Mouse (Mus musculus) stomach, embryonic 16.5 days (tissue): ENCODE measurements around the gene Pcbp3. TPM values are rescaled to one million over a fixed set of nuclear protein-coding genes. Genes with fewer than 3 reads are reported as not detected.
A peak's percentile ranks its signal among the peaks of the same experiment; 100 is the strongest.

Experiments used
- ATAC-seq: fragments of 200-750 bp; cut with Nextera tagmentation; 2 replicates; pipeline ENCODE4 v1.8.0; 2017; ENCODE audit warnings: moderate number of reproducible peaks, moderate TSS enrichment; ENCODE audit not compliant: insufficient read depth, low FRiP score
- H3K27ac ChIP-seq: fragments of 300-500 bp; sonication (generic); 2 replicates; pipeline ENCODE4 v1.5.1; 2014; ENCODE audit warnings: low read length
- H3K27me3 ChIP-seq: fragments of 300-500 bp; sonication (generic); 2 replicates; pipeline ENCODE4 v1.6.1; 2014; ENCODE audit warnings: low read length, control low read depth, mixed read lengths; ENCODE audit not compliant: control insufficient read depth, insufficient read depth
- H3K36me3 ChIP-seq: fragments of 300-500 bp; sonication (generic); 2 replicates; pipeline ENCODE4 v1.6.1; 2014; ENCODE audit warnings: low read length; ENCODE audit not compliant: control insufficient read depth, insufficient read depth
- H3K4me1 ChIP-seq: fragments of 300-500 bp; sonication (generic); 2 replicates; pipeline ENCODE4 v1.6.1; 2014; ENCODE audit warnings: low read length, control low read depth, mixed read lengths; ENCODE audit not compliant: control insufficient read depth, insufficient read depth
- H3K4me2 ChIP-seq: fragments of 300-500 bp; sonication (generic); 2 replicates; pipeline ENCODE4 v1.6.1; 2014; ENCODE audit warnings: low read depth, low read length, mixed read lengths
- H3K4me3 ChIP-seq: fragments of 300-500 bp; sonication (generic); replicated peaks from 2 replicates; pipeline ENCODE4 v1.5.1; 2014; ENCODE audit warnings: mild to moderate bottlenecking, low read length
- H3K9ac ChIP-seq: fragments of 300-500 bp; sonication (generic); 2 replicates; pipeline ENCODE4 v1.6.1; 2014; ENCODE audit warnings: low read length
- H3K9me3 ChIP-seq: fragments of 300-500 bp; sonication (generic); replicated peaks from 2 replicates; pipeline ENCODE4 v1.6.1; 2016; ENCODE audit warnings: low read length, control low read depth; ENCODE audit not compliant: control insufficient read depth
- WGBS: fragments of 180-500 bp; shearing (Covaris S2); extraction: QIAGEN DNeasy Blood & Tissue Kit; methylation state at CpG from one replicate; pipeline ENCODE4 v1.1.7; 2014; 5-methylcytosine and 5-hydroxymethylcytosine counted together
- polyA plus RNA-seq: library from polyadenylated mRNA; unstranded; fragments of >200 nt; fragmentation: Nextera tagmentation; extraction: Ambion mirVana; gene quantifications from 2 replicates; pipeline ENCODE4 v1.2.1, GENCODE M21; 2015

The Pcbp3 gene
- polyA plus RNA-seq, 1 experiment from 2014 or later, result 41.8 TPM

DNA sequence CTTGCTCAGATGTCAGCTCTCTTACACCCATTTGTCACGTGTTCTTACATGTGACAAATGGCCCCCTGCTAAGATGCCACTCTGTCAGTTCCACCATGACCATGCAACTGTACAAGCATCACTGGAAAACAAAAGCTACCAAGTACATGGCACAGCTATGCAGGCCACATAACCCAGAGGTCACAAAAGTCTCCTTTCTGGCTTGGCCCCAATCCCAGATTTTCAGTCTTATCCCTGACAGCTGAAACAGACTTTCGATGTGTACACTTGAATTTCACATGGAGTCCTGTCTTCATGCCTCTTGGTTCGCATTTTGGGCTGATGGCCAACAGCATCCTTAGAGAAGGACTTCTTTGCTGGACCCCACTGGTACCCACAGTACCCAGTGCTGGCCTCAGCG lies 116.8 kb downstream of the Pcbp3 start:
- ATAC-seq, result no peak
- H3K27me3 ChIP-seq, result no peaks in the 10 kb centered on the region
- H3K36me3 ChIP-seq, result no peaks in the 10 kb centered on the region
- WGBS, result 76% methylated on average over 4 of the region's 4 CpGs
- no peak overlapping the region for H3K9ac ChIP-seq
- H3K4me3 ChIP-seq, result no peak overlapping the region
- H3K4me2 ChIP-seq, result no peak overlapping the region
- no peak overlapping the region for H3K27ac ChIP-seq
- no peaks in the 10 kb centered on the region for H3K9me3 ChIP-seq
- H3K4me1 ChIP-seq, result no peaks in the 10 kb centered on the region

DNA sequence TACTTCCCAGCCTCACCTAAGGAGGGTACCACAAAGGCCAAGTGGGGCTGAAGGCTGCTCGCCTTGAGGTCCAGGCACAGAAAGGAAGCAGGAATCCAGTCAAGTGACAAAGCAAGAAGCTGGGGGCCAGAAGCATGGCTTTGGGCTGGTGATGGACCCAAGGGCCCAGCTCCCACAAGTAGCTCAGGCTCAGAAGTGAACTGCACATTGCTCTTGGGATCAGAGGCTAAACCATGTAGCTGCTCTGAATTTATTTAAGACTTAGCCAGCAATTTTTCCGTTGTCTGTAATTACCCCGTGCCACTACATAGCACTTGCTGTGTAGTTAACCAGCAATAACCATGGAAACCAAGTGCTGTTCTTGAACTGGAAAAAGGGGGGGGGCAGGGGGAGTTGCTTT lies 117.3 kb downstream of the Pcbp3 start:
- Histone ChIP-seq H3K4me2 (no peak overlapping the region), H3K27ac (no peak overlapping the region), H3K36me3 (no peaks in the 10 kb centered on the region), H3K4me1 (no peaks in the 10 kb centered on the region), H3K9me3 (no peaks in the 10 kb centered on the region), H3K27me3 (no peaks in the 10 kb centered on the region), H3K9ac (no peak overlapping the region), H3K4me3 (no peak overlapping the region)
- no peak for ATAC-seq
- 82% methylated on average over 3 of the region's 3 CpGs for WGBS

DNA sequence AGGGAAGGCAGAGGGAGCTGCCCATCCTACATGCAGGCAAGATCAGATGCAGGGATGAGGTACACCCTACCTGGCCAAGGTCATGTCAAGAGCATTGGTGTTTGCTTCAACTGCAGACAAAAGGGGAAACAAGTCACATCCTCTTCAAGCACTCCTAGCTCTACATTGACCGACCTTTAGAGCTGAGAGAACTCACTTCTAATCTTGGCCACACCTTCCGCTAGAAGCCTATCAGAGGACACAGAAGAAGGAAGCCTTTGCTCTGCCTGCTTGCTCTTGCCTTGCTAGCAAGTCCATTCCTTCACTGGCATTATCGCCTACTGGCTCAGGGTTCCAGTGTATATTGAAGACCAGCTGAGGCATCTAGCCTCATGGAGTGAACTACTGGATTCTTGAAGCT lies 119.6 kb downstream of the Pcbp3 start:
- Histone ChIP-seq H3K9me3 (no peaks in the 10 kb centered on the region), H3K4me2 (no peak overlapping the region), H3K4me1 (no peaks in the 10 kb centered on the region), H3K4me3 (no peak overlapping the region), H3K9ac (no peak overlapping the region), H3K27me3 (no peaks in the 10 kb centered on the region), H3K36me3 (no peaks in the 10 kb centered on the region), H3K27ac (no peak overlapping the region)
- 77% methylated on average over 3 of the region's 3 CpGs for WGBS
- ATAC-seq, result no peak

DNA sequence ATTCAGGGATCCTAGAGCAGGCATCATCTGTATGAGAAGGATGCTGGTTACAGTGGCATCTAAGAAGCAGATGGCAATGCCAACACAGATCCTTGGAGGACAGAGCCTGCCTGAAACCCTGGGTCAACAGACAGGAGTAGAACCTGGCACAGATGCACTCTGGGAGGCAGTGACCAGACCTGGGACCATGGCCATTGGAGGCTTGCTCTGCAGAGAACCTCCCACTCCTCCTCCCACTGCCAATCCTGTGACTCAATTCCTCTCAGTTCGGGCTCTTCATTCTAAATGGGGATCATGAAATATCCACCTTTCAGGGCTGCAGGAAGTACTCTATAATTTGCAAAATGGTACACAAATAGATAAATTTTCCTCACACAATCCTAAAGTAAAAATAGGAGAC lies 120.5 kb downstream of the Pcbp3 start:
- Histone ChIP-seq H3K36me3 (no peaks in the 10 kb centered on the region), H3K4me1 (no peaks in the 10 kb centered on the region), H3K27ac (no peak overlapping the region), H3K4me3 (no peak overlapping the region), H3K27me3 (no peaks in the 10 kb centered on the region), H3K9ac (no peak overlapping the region), H3K4me2 (no peak overlapping the region), H3K9me3 (no peaks in the 10 kb centered on the region)
- ATAC-seq, result no peak
- 74% methylated on average over 1 of the region's 1 CpGs for whole genome bisulfite sequencing

DNA sequence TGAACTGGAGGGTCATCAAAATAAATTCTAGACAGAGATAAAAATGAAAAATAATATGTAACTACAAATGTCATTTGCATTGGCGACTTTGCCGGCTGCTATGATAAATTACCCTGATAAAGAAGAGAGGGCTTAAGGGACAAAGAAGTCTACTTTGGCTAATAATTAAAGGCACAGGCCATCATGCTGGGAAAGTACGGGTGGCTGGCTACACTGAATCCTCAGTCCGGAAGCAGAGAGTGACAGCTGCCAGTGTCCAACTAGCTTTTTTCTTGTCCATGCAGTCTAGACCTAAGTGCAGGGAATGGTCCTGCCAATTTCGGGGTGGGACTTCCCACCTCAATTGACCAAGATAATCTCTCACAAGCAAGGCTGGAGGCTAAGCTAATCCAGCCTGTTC lies 121.1 kb downstream of the Pcbp3 start:
- Histone ChIP-seq H3K9me3 (no peaks in the 10 kb centered on the region), H3K27ac (no peak overlapping the region), H3K4me1 (no peaks in the 10 kb centered on the region), H3K9ac (no peak overlapping the region), H3K27me3 (no peaks in the 10 kb centered on the region), H3K36me3 (no peaks in the 10 kb centered on the region), H3K4me3 (no peak overlapping the region), H3K4me2 (no peak overlapping the region)
- 53% methylated on average over 5 of the region's 5 CpGs for WGBS
- no peak for ATAC-seq

DNA sequence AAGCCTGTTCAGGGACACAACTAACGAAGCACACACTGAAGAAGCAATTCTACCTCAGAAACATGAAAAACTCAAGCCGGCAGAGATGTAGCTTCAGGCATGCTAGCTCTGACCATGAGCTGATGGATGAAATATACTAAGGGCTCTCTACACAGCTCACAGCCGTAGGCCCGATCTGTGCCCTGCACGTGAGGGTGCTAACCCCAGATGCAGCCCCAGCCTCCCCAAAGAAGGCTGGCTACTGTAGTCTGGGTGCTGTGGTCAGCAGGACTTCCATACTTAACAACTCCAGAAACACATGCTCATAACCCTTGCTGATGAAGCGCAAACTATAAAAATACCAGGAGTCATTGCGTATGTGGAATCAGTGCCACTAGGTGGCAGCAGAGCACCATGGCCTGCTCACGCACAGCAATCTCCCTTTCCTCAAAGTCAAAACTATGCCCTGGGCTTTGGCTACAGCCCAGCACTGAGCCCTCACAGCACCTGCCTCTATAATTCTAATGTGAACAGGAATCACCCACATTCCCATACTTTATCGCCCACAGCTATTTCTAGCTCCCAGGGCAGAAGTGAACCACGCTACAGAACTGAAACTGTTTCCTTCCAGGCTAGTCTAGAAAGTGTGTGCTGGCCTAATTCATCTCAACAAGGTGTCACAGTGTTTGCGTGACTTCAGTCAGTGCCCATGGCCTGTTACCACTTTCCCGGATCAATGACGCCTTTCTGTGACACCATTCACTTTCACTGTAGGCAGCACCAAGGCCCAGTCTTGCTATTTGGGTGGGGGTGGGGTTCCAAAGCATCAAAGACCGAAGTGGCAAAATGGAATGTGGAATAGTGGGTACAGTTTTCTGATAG lies 126.0 kb downstream of the Pcbp3 start:
- no peaks in the 10 kb centered on the region for H3K27me3 ChIP-seq
- no peak overlapping the region for H3K4me3 ChIP-seq
- H3K9ac ChIP-seq, result no peak overlapping the region
- peak; percentile 53 for ATAC-seq
- H3K36me3 ChIP-seq, result no peaks in the 10 kb centered on the region
- no peaks in the 10 kb centered on the region for H3K9me3 ChIP-seq
- H3K4me2 ChIP-seq, result no peak overlapping the region
- H3K4me1 ChIP-seq, result no peaks in the 10 kb centered on the region
- H3K27ac ChIP-seq, result no peak overlapping the region
- WGBS, result 57% methylated on average over 14 of the region's 14 CpGs

DNA sequence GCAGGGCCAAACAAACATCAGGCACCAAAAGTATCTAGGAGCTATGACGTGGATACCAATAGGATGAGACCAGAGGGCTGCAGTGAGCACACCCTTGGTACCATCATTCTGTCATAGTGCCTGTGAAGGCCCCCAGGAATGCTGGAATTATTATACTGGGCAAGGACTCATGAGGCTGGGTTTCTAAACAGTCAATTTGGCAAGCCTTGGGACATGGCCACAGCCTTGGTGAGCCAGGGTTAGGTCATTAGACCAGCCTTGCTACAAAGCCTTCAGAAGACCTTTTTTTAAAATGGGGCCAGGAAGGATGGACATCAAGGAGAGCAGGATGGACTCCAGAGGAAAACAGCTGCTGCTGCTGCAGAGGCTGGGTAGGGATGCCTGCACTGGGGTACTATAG lies 128.8 kb downstream of the Pcbp3 start:
- no peak overlapping the region for H3K9ac ChIP-seq
- ATAC-seq, result no peak
- H3K9me3 ChIP-seq, result no peaks in the 10 kb centered on the region; the same call in 1 of the 2 replicates
- H3K27ac ChIP-seq, result no peak overlapping the region
- no peak overlapping the region for H3K4me3 ChIP-seq
- H3K4me2 ChIP-seq, result no peak overlapping the region
- H3K27me3 ChIP-seq, result no peaks in the 10 kb centered on the region
- H3K4me1 ChIP-seq, result no peaks in the 10 kb centered on the region
- WGBS, result 68% methylated on average over 1 of the region's 1 CpGs
- H3K36me3 ChIP-seq, result no peaks in the 10 kb centered on the region

DNA sequence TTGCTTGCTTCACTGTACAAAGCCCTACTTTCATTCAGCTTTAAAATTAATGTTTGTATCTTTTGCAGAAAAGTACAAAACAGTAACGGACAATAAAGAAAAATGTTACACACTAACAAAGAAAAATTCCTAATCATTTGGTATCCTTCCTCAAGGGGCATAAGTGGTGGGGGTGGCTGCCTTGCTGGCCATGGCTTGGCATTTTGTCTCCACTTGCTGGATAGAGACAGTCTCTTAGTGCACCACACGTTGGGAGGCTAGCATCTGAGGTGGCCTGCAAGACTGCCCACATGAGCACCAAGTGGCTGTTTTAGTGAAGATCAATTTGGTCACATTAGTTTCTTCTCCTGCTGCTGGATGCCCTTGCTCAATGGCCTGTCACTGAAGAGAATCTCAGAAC lies 129.8 kb downstream of the Pcbp3 start:
- no peak for ATAC-seq
- Histone ChIP-seq H3K9ac (no peak overlapping the region), H3K27ac (no peak overlapping the region), H3K4me3 (no peak overlapping the region), H3K9me3 (no peaks in the 10 kb centered on the region; the same call in 1 of the 2 replicates), H3K36me3 (no peaks in the 10 kb centered on the region), H3K4me2 (no peak overlapping the region), H3K4me1 (no peaks in the 10 kb centered on the region), H3K27me3 (no peaks in the 10 kb centered on the region)
- WGBS, result 75% methylated on average over 2 of the region's 2 CpGs

DNA sequence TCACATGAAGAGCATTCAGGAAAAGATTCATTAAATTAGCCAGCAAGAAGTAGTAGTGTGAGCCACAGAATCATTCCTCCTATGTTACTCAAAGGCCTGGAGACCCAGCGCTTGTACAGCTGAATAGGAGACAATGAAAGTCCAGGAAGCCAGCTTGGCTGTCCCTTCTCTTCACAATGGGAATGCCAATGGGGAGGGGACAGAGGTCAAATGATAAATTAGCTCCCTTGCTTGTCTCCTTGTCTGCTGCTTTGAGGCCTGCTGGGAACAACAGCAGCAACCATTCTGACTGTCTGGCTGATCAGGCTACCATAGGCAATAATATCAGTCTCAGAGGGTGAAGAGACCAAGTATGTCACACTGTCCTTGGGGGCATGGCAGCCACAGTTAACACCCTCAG lies 130.5 kb downstream of the Pcbp3 start:
- Histone ChIP-seq H3K4me1 (no peaks in the 10 kb centered on the region), H3K27ac (no peak overlapping the region), H3K4me2 (no peak overlapping the region), H3K9me3 (no peaks in the 10 kb centered on the region; the same call in 1 of the 2 replicates), H3K4me3 (no peak overlapping the region), H3K27me3 (no peaks in the 10 kb centered on the region), H3K9ac (no peak overlapping the region), H3K36me3 (no peaks in the 10 kb centered on the region)
- 78% methylated on average over 1 of the region's 1 CpGs for WGBS
- no peak for ATAC-seq
